22 mouse cellular contexts compared by ENCODE assay signal in genomic region chr8:12732431-12732830, GRCm38 (mm10).
"Had no signal": no experiment of that assay in that cellular context is flagged by ENCODE, and none has a peak within 500 bp of the region (broad histone marks: within the 10 kb centered on the region; RNA-seq: fewer than 3 reads in every experiment).

No protein-coding gene starts in this region.

- ATAC-seq: liver, postnatal 0 days; lung, postnatal 0 days; midbrain, embryonic 16.5 days had no signal

- H3K27me3 ChIP-seq: lung, embryonic 15.5 days; midbrain, embryonic 12.5 days; neural tube, embryonic 13.5 days; neural tube, embryonic 15.5 days had no signal

- DNase-seq: liver, postnatal 0 days; lung, adult 2 months; lung, postnatal 14 days; lung, postnatal 36 days; midbrain, embryonic 14.5 days; retina, postnatal 1 day; right cerebral cortex, adult 18-20 months; right cerebral cortex, postnatal 25 days; right cerebral cortex, postnatal 4 days; spleen, adult 18-20 months; thymus, adult 18-20 months; thymus, postnatal 14 days; thymus, postnatal 36 days had no signal

- H3K27ac ChIP-seq: lung, embryonic 15.5 days; macrophage; midbrain, embryonic 10.5 days; midbrain, embryonic 12.5 days; neural tube, embryonic 13.5 days; neural tube, embryonic 15.5 days had no signal

- H3K4me2 ChIP-seq: lung, embryonic 15.5 days; midbrain, embryonic 12.5 days; neural tube, embryonic 13.5 days; neural tube, embryonic 15.5 days had no signal

- H3K4me3 ChIP-seq: lung, embryonic 15.5 days; midbrain, embryonic 10.5 days; midbrain, embryonic 12.5 days; myocyte; neural tube, embryonic 13.5 days; neural tube, embryonic 15.5 days had no signal

- H3K9me3 ChIP-seq: lung, embryonic 15.5 days; midbrain, embryonic 10.5 days; midbrain, embryonic 12.5 days; neural tube, embryonic 13.5 days; neural tube, embryonic 15.5 days had no signal

- H3K9ac ChIP-seq: liver, postnatal 0 days; lung, embryonic 15.5 days; midbrain, embryonic 12.5 days; neural tube, embryonic 13.5 days; neural tube, embryonic 15.5 days had no signal

- H3K36me3 ChIP-seq: lung, embryonic 15.5 days; midbrain, embryonic 10.5 days; midbrain, embryonic 12.5 days; neural tube, embryonic 13.5 days; neural tube, embryonic 15.5 days had no signal
